Mouse (Mus musculus): ENCODE results near the gene Vps13d.

DNA sequence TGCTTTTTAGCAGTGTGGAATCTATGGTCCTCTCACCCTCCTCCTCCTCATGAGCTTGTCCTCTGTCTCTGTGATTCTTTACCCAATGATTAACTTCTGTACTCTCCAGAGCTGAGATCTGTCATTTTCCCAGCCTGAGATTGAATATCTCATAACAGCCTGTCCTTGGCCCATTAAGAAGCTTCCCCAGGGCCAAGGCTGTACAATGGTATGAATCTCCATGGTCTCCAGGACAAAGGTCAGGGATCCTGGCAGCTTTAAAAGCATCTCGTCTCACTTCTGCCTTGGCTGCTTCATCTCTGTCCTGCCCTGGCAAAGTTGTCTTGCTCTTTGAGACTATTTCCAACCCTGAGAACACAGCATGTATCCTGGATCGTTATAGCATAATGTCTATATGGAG lies 237.1 kb downstream of the Vps13d start:
- TF ChIP-seq CTCF (IDR thresholded peaks at IDR 0.05; ENCODE audit: borderline replicate concordance, control insufficient read depth, extremely low read depth, insufficient read depth, low read length, poor library complexity) (no peak), POLR2A (IDR thresholded peaks at IDR 0.05; ENCODE audit: control insufficient read depth, extremely low read depth, insufficient read depth, low read length, poor library complexity) (no peak)
